Mouse (Mus musculus) stomach, postnatal 0 days (tissue): ENCODE data around the gene Gm11549.

Source experiments
- CTCF ChIP-seq: IDR thresholded peaks from 2 replicates; pipeline ENCODE4 v1.5.1; 2016; ENCODE audit warnings: antibody characterized with exemption, low read depth, mild to moderate bottlenecking, moderate library complexity
- EP300 ChIP-seq: optimal IDR thresholded peaks from 2 replicates; pipeline ENCODE3; 2016; ENCODE audit warnings: antibody characterized with exemption

- TF ChIP-seq CTCF: no peak
- no peak for TF ChIP-seq EP300
These were observed 38.7 kb downstream of the Gm11549 start for GRCm38 (mm10) chr3:36482940-36483339.
